Mouse (Mus musculus): ENCODE measurements around the gene Chid1.

- TF ChIP-seq POLR2A (IDR thresholded peaks at IDR 0.05; ENCODE audit: low read depth, low read length) (no peak), CTCF (IDR thresholded peaks at IDR 0.05; ENCODE audit: extremely low read depth, insufficient read length, insufficient replicate concordance, low read depth, low read length) (no peak)
Measured at GRCm38 (mm10) chr7:141458661-141459060, 81.0 kb downstream of the Chid1 start.
